Mouse (Mus musculus) liver, embryonic 14.5 days (tissue): ENCODE results near the gene Rab11fip5.

Experiments used
- CTCF ChIP-seq: IDR thresholded peaks from 2 replicates; pipeline ENCODE4 v1.5.1; 2016; ENCODE audit warnings: antibody characterized with exemption, low read depth, control low read depth
- EP300 ChIP-seq: IDR thresholded peaks from 2 replicates; pipeline ENCODE4 v1.6.1; 2016; ENCODE audit warnings: antibody characterized with exemption, low read depth

DNA sequence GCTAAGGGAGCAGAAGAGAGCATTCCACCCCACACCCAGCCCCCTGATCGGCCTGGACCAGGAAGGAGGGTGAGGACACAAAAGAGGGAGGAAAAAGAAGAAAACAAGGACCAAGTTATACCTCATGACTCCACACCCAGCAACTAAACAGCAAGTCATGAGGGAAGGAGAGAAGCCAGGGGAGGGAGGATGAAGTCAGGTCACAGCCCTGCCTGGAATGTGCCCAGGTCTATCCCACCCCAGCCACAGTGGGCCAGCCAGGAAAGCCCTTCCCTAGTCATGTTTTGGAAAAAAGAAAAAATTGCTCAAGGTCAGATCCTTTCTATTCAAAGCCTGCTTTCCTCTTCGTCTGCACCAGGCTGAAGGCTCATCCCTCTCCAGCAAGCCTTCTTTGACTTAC, 1.9 kb downstream of the Rab11fip5 start:
- TF ChIP-seq CTCF (no peak), EP300 (no peak)
